Mouse (Mus musculus) limb, embryonic 15.5 days (tissue): ENCODE results near the gene Hacl1. TPM values are rescaled to one million over a fixed set of nuclear protein-coding genes. Genes with fewer than 3 reads are reported as not detected.

Experiments
- ATAC-seq: fragments of 200-750 bp; cut with Nextera tagmentation; 2 replicates; pipeline ENCODE4 v1.8.0; 2017; ENCODE audit warnings: low read depth, moderate TSS enrichment; ENCODE audit not compliant: insufficient number of reproducible peaks, low FRiP score, low TSS enrichment
- H3K27ac ChIP-seq: fragments of 300-500 bp; sonication (generic); 2 replicates; pipeline ENCODE4 v1.5.1; 2015; ENCODE audit warnings: moderate library complexity, mild to moderate bottlenecking, inconsistent platforms
- H3K27me3 ChIP-seq: fragments of 300-500 bp; sonication (generic); 2 replicates; pipeline ENCODE4 v1.6.1; 2015; ENCODE audit warnings: inconsistent platforms
- H3K36me3 ChIP-seq: fragments of 300-500 bp; sonication (generic); 2 replicates; pipeline ENCODE4 v1.6.1; 2015; ENCODE audit warnings: inconsistent platforms
- H3K4me1 ChIP-seq: fragments of 300-500 bp; sonication (generic); 2 replicates; pipeline ENCODE4 v1.6.1; 2015; ENCODE audit warnings: inconsistent platforms
- H3K4me2 ChIP-seq: fragments of 300-500 bp; sonication (generic); 2 replicates; pipeline ENCODE4 v1.6.1; 2015; ENCODE audit warnings: mild to moderate bottlenecking, inconsistent platforms
- H3K4me3 ChIP-seq: fragments of 300-500 bp; sonication (generic); 2 replicates; pipeline ENCODE4 v1.5.1; 2015; ENCODE audit warnings: mild to moderate bottlenecking, inconsistent platforms
- H3K9ac ChIP-seq: fragments of 300-500 bp; sonication (generic); 2 replicates; pipeline ENCODE4 v1.6.1; 2015; ENCODE audit warnings: inconsistent platforms
- H3K9me3 ChIP-seq: fragments of 300-500 bp; sonication (generic); 2 replicates; pipeline ENCODE4 v1.6.1; 2016; ENCODE audit warnings: inconsistent platforms
- WGBS: fragments of 180-500 bp; shearing (Covaris S2); methylation state at CpG from one replicate; pipeline ENCODE4 v1.1.7; 2015; 5-methylcytosine and 5-hydroxymethylcytosine counted together
- polyA plus RNA-seq: library from polyadenylated mRNA; unstranded; fragments of >200 nt; fragmentation: Nextera tagmentation; extraction: Ambion mirVana; gene quantifications from 2 replicates; pipeline ENCODE4 v1.2.1, GENCODE M21; 2015

Gene Hacl1
- polyA plus RNA-seq, 1 experiment from 2014 or later, result 14.7 TPM

- H3K4me3 ChIP-seq, result no peak overlapping the region
- no peak overlapping the region for H3K27ac ChIP-seq
- no peaks in the 10 kb centered on the region for H3K27me3 ChIP-seq
- WGBS, result 32% methylated on average over 5 of the region's 5 CpGs
- H3K9me3 ChIP-seq, result no peaks in the 10 kb centered on the region
- no peak overlapping the region for H3K4me2 ChIP-seq
- no peak overlapping the region for H3K9ac ChIP-seq
- H3K4me1 ChIP-seq, result peaks cover 16% of the 10 kb centered on the region
- no peaks in the 10 kb centered on the region for H3K36me3 ChIP-seq
- no peak for ATAC-seq
Observed at GRCm38 (mm10) chr14:31560886-31561285, 80.2 kb downstream of the Hacl1 start.

GRCm38 (mm10) chr14:31559216-31559615 lies 81.9 kb downstream of the Hacl1 start:
- Histone ChIP-seq H3K9ac (no peak overlapping the region), H3K36me3 (no peaks in the 10 kb centered on the region), H3K4me2 (no peak overlapping the region), H3K9me3 (no peaks in the 10 kb centered on the region), H3K27me3 (no peaks in the 10 kb centered on the region), H3K4me3 (no peak overlapping the region), H3K4me1 (peaks cover 6% of the 10 kb centered on the region), H3K27ac (no peak overlapping the region)
- 66% methylated on average over 5 of the region's 5 CpGs for WGBS
- no peak for ATAC-seq

GRCm38 (mm10) chr14:31557784-31558183 lies 83.3 kb downstream of the Hacl1 start:
- Histone ChIP-seq H3K36me3 (no peaks in the 10 kb centered on the region), H3K4me3 (no peak overlapping the region), H3K27ac (no peak overlapping the region), H3K9me3 (no peaks in the 10 kb centered on the region), H3K4me1 (peaks cover 6% of the 10 kb centered on the region), H3K27me3 (no peaks in the 10 kb centered on the region), H3K4me2 (no peak overlapping the region), H3K9ac (no peak overlapping the region)
- 64% methylated on average over 9 of the region's 9 CpGs for WGBS
- no peak for ATAC-seq

GRCm38 (mm10) chr14:31557273-31557672 lies 83.8 kb downstream of the Hacl1 start:
- WGBS, result 74% methylated on average over 8 of the region's 8 CpGs
- Histone ChIP-seq H3K27ac (no peak overlapping the region), H3K27me3 (no peaks in the 10 kb centered on the region), H3K4me2 (no peak overlapping the region), H3K9me3 (no peaks in the 10 kb centered on the region), H3K36me3 (no peaks in the 10 kb centered on the region), H3K4me1 (peaks cover 6% of the 10 kb centered on the region), H3K9ac (no peak overlapping the region), H3K4me3 (no peak overlapping the region)
- no peak for ATAC-seq

GRCm38 (mm10) chr14:31556526-31557260 lies 84.4 kb downstream of the Hacl1 start:
- WGBS, result 85% methylated on average over 9 of the region's 9 CpGs
- no peaks in the 10 kb centered on the region for H3K27me3 ChIP-seq
- no peaks in the 10 kb centered on the region for H3K36me3 ChIP-seq
- no peak overlapping the region for H3K9ac ChIP-seq
- H3K4me1 ChIP-seq, result peaks cover 6% of the 10 kb centered on the region
- H3K27ac ChIP-seq, result no peak overlapping the region
- H3K9me3 ChIP-seq, result no peaks in the 10 kb centered on the region
- no peak overlapping the region for H3K4me2 ChIP-seq
- no peak overlapping the region for H3K4me3 ChIP-seq
- ATAC-seq, result no peak

GRCm38 (mm10) chr14:31555963-31556434 lies 85.1 kb downstream of the Hacl1 start:
- ATAC-seq, result peak; percentile 65; the same call in 1 of the 2 replicates
- Histone ChIP-seq H3K9me3 (no peaks in the 10 kb centered on the region), H3K4me2 (no peak overlapping the region), H3K27me3 (no peaks in the 10 kb centered on the region), H3K36me3 (no peaks in the 10 kb centered on the region), H3K27ac (no peak overlapping the region), H3K4me3 (no peak overlapping the region), H3K4me1 (peaks cover 6% of the 10 kb centered on the region), H3K9ac (no peak overlapping the region)
- 36% methylated on average over 14 of the region's 14 CpGs for WGBS

GRCm38 (mm10) chr14:31555021-31555420 lies 86.1 kb downstream of the Hacl1 start:
- Histone ChIP-seq H3K27ac (no peak overlapping the region), H3K4me3 (no peak overlapping the region), H3K36me3 (no peaks in the 10 kb centered on the region), H3K27me3 (no peaks in the 10 kb centered on the region), H3K4me1 (peaks cover 6% of the 10 kb centered on the region), H3K4me2 (no peak overlapping the region), H3K9ac (no peak overlapping the region), H3K9me3 (no peaks in the 10 kb centered on the region)
- 87% methylated on average over 7 of the region's 7 CpGs for WGBS
- ATAC-seq, result no peak

Other genes with a start within 250 kb of the Hacl1 start
- gene Sh3bp5, start 205.2 kb downstream of the Hacl1 start, polyA plus RNA-seq, result 33.8 and 34.4 TPM in 2 replicates
- 20.6 and 20.7 TPM in 2 replicates for gene Eaf1, start 146.9 kb downstream of the Hacl1 start, polyA plus RNA-seq
- gene Mettl6, start 146.2 kb downstream of the Hacl1 start, polyA plus RNA-seq, result 57.4 and 65.6 TPM in 2 replicates
- gene Colq, start 49.9 kb downstream of the Hacl1 start, polyA plus RNA-seq, result 3.6 and 8.8 TPM in 2 replicates
- 0.97 and 1.7 TPM in 2 replicates for gene Gm49387, start 408 bp downstream of the Hacl1 start, polyA plus RNA-seq
- gene Btd, start 258 bp downstream of the Hacl1 start, polyA plus RNA-seq, result 37.1 and 37.8 TPM in 2 replicates
- gene Ankrd28, start 189.4 kb upstream of the Hacl1 start, polyA plus RNA-seq, result 9.8 and 10.0 TPM in 2 replicates